Mouse (Mus musculus): ENCODE data around the gene Mdm2.
"Not testable (repeated sequence)": the region's sequence is repeated elsewhere in the genome, so short reads cannot be mapped to it uniquely, and the experiment has no call there.

Mdm2 gene

GRCm38 (mm10) chr10:117712871-117713270 is 2.3 kb upstream of the Mdm2 start:
- DNase-seq (ENCODE audit: low spot score) = no peak

DNA sequence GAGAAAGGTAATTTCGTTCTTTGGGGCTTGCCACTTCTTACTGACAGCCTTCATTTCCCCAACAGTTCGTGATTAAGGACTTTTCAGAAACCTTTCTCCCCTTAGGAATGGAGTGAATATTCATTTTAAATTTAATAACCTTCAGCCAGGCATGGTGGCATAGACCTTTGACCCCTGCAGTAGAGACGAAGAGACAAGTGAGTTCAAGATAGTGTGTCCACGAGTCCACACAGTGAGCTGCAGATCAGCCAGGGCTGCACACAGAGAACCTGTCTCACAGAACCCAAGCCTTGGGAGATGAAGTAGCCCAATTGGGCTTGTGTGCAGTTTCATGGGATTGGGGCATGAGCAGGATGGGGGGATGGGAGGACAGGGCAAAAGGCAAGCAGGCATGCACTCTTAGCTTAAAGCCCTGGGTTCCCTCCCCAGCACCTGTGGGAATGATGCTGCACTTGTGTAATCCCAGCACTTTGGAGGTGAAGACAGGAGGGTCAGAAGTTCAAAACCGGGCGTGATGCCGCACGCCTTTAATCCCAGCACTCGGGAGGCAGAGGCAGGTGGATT is 1.7 kb upstream of the Mdm2 start:
- no peak for DNase-seq (ENCODE audit: low spot score)

DNA sequence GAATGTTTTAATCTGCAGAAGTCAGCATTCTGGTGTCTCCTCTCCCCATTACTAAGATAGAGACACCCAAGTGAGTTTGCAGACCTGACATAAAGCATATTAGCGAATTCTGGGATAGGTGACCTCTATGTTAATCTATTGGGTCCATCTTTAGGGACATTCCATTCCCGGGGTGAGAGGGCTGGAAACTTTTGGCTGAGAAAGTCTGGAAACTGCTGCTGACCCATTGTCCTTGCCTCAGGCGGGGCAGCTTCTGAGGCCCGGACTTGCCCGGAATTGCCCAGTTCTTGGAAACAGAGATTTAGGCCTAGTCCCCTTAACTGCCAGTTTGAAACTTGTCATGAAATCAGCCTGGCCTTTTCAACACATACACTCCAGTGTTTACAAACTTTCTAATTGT is 850 bp upstream of the Mdm2 start:
- no peak for DNase-seq (ENCODE audit: low spot score)

- DNase-seq (ENCODE audit: low spot score) = peak; percentile 89
Measured at GRCm38 (mm10) chr10:117709930-117710603, 491 bp downstream of the Mdm2 start.

GRCm38 (mm10) chr10:117709326-117709830 is 1.2 kb downstream of the Mdm2 start:
- DNase-seq (ENCODE audit: low spot score) = peak; percentile 51

DNA sequence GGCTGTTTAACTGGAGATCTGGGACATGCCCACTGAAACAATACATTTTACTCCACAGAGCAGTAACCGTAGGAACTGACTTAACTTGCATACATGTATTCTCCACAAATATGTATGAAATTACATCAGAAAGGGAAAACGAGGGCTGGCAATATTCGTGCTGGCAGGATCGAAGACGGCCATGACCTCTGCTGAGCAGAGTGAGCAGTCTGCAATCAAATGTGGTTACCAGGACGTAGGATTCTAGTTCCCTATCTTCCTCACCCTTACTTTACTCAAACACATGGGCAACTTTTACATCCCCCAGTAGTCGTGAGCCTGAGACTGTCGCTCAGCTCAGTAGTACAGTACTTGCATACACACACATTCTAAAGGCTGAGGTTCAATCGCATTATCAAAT is 1.7 kb downstream of the Mdm2 start:
- no peak for DNase-seq (ENCODE audit: low spot score)

DNA sequence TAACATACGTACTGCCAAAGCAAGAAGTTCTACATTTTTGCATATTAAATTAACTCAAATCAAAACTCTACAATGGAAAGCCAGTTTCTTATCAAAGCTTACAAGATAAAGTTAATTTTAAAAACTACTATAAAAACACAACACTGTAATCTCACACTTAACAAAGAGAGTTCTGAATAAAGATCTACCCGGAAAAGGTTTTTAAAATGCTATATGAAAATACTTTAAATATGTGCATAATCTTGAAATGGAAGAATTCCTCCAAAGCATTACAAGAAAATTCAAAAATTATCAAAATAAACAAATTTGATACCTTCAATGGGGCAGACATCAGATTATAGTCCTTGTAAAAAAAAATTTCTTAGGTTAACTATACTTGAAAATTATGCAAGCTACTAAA is 2.2 kb downstream of the Mdm2 start:
- DNase-seq (ENCODE audit: low spot score) = no peak

GRCm38 (mm10) chr10:117707114-117707838 is 3.3 kb downstream of the Mdm2 start:
- no peak for DNase-seq (ENCODE audit: low spot score)

DNA sequence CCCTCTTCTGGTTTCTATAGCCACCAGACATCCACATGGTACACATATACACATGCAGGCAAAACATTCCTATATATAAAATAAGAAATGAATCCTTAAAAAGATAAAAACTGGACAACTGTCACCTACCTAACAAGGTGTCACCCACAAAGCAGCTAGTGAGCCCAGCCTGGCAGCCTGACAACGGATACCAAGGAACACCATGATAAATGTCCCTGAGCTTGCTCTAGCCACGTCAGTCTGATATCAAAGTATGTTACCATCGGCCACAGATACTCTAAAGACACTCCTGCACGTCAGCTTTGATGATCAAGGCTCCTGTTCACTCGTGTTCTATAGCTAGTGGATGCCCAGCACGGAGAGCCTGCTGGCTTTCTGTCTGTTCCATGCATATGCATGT is 4.1 kb downstream of the Mdm2 start:
- DNase-seq (ENCODE audit: low spot score) = no peak

DNA sequence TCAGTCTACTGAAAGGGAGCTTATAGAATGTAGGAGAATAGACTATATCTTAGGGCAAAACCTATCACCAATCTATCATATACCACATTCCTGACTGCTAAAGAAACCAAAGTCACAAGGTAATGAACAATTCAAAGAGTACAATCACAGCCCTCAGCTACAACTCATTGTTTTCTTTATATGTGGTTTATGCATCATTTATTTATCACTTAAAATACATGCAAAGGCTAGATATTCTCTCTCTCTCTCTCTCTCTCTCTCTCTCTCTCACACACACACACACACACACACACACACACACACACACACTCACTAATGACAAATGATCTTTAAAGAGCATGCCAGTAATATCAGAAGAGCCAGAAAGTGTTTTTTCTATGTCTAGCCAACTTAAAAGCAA is 4.8 kb downstream of the Mdm2 start:
- no peak for DNase-seq (ENCODE audit: low spot score)

DNA sequence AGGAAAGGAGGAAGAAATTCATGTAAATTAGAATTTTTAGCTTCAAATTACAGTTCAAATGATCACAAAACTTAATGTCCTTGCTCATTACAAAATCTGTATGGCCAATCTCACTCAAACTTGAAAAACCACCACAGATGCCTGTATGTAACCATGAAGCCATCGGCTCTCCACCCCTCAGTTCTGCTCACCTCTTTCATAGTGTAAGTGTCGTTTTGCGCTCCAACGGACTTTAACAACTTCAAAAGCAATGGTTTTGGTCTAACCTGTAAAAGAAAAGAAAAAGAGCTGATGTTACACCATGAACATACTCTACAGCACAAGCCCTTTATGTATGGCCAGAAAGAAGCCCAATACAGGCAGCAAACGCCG is 5.6 kb downstream of the Mdm2 start:
- DNase-seq (ENCODE audit: low spot score) = no peak

- not testable (repeated sequence) for DNase-seq (ENCODE audit: low spot score)
Measured at GRCm38 (mm10) chr10:117704314-117704963, 6.1 kb downstream of the Mdm2 start.

DNA sequence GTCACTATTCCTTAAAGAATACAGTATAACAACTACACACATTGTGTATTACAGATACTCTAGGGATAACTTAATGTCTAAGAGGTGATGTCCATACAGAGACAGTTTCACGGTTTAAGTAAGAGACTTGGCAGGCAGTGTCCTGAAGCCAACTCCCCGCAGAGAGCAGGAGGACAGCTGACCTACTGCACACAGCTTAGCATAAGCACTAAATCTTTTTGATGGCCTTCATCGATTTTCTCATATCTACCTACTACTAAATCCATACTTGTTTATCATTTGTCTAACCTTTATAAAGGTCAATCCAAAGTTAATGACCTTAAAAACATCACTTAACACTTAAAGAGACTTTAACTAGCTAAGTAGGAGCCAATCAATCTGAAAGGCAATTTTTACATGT is 7.1 kb downstream of the Mdm2 start:
- no peak for DNase-seq (ENCODE audit: low spot score)

- no peak for DNase-seq (ENCODE audit: low spot score)
Measured at GRCm38 (mm10) chr10:117702024-117702833, 8.3 kb downstream of the Mdm2 start.

DNA sequence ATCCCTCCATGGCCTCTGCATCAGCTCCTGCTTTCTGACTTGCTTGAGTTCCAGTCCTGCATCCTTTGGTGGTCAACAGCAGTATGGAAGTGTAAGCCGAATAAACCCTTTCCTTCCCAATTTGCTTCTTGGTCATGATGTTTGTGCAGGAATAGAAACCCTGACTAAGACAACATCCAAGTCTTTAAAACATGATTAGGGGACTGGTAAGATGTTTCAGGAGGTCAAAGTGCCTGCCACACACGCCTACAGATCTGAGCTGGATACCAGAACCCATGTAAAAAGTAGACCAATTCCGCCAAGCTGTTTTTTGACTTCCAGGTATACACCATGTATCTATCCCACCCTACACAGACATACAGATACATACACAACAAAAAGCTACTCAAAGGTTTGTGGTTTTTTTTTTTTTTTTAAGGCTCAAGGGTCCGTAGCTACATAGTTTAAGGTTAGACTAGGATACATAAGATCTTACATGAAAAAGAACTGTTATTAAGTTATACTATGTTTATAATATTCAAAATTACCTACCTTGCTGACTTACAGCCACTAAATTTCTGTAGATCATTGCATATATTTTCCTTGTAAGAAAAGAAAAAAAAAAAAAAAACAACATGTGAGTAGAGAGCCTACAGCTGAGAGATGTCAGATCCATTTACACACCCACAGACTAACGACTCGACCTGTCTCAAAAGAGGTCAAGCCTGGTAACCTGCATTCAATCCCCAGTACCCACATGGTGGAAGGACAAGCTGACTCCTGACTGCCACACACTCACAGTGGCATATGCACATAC is 9.3 kb downstream of the Mdm2 start:
- DNase-seq (ENCODE audit: low spot score) = no peak

- DNase-seq (ENCODE audit: low spot score) = no peak
Measured at GRCm38 (mm10) chr10:117700450-117700849, 10.1 kb downstream of the Mdm2 start.

DNA sequence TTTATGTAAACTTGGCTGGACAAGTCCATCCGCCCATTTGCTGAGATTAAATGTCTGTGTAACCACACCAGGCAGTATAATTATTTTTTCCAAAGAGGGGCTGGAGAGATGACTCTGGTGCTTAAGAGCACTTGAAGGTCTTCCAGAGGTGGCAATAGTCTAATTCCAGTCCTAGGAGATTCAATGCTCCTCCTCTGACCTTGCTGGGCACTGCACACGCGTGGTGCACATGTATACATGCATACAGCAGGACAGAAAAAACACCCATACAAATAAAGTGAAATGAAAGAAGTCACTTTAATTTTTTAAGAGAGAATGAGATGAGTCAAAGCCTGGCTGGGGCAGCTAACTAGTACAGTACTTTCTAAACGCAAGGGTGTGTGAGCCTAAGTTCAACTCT is 10.6 kb downstream of the Mdm2 start:
- DNase-seq (ENCODE audit: low spot score) = no peak

GRCm38 (mm10) chr10:117698313-117699138 is 12.0 kb downstream of the Mdm2 start:
- no peak for DNase-seq (ENCODE audit: low spot score)

- no peak for DNase-seq (ENCODE audit: low spot score)
Measured at GRCm38 (mm10) chr10:117697561-117698115, 12.9 kb downstream of the Mdm2 start.

Data from MN1 (cell line).